Mouse (Mus musculus) cerebellum, adult 8-10 months (tissue): ENCODE data around the gene Mob3a.
"Not testable (repeated sequence)": the region's sequence is repeated elsewhere in the genome, so short reads cannot be mapped to it uniquely, and the experiment has no call there.

Experiments used
- DNase-seq: peaks from one replicate; pipeline ENCODE4 v3.0.0; 2022

Mob3a gene

DNA sequence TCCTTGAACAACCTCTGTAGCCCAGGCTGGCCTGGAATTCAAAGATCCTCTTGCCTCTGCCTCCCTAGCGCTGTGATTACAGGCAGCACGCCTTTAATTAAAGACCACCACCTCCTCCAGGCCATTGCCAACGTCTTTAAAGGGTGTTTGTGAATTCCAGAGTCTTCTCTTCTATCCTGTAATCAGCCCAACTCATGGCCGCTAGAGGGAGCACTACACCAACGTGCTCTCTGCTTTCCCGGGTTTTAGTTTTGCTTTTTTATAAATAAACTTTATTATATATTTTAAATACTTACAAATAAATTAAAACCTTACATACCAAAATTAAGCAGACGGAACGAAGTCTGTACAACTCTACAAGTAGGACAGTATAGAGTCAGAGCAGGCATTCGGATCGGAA, 42.6 kb downstream of the Mob3a start:
- peak; percentile 79 for DNase-seq

DNA sequence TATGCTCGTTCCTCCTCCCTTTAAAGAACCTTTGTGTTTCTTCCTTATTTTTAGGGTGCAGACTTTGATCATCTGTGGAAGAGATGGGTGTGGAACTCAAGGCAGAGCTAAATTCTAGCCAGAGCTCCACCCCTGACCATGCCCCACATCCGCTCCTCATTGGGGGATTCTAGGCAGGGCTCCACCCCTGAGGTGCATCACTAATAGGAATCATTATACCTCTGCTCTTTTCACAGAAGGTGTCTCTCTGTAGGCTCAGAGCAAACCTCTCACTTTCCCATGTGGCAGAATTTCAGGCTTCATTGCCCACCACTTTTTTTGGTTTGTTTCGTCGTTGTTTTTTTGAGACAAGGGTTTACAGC, 43.0 kb downstream of the Mob3a start:
- DNase-seq = no peak

DNA sequence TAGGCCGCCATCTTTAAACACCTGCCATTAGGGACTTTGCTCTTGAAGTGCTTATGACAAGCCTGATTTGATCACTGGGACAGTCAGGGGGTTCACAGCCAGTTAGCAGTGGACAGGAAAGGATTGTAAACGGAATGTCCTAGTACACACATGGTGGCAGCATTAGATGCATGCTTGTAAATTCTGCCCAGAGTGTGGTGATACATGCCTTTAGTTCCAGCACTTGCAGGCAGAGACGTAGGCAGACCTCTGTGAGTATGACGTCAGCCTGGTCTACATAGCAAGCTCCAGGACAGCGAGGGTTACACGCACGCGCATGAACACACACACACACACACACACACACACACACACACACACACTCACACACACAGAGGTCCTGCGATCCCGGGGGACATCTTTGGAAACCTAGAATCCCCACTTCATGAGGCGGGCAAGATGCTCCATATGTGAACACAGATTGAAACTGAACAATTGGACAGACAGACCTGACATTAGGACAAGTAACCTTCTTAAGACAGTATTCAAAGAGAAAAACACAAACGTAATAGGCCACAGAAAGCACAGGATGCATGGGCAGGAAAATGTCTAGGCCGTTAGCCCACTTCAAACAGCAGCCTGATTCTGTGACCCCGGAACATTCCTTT, 43.5 kb downstream of the Mob3a start:
- no peak for DNase-seq

DNA sequence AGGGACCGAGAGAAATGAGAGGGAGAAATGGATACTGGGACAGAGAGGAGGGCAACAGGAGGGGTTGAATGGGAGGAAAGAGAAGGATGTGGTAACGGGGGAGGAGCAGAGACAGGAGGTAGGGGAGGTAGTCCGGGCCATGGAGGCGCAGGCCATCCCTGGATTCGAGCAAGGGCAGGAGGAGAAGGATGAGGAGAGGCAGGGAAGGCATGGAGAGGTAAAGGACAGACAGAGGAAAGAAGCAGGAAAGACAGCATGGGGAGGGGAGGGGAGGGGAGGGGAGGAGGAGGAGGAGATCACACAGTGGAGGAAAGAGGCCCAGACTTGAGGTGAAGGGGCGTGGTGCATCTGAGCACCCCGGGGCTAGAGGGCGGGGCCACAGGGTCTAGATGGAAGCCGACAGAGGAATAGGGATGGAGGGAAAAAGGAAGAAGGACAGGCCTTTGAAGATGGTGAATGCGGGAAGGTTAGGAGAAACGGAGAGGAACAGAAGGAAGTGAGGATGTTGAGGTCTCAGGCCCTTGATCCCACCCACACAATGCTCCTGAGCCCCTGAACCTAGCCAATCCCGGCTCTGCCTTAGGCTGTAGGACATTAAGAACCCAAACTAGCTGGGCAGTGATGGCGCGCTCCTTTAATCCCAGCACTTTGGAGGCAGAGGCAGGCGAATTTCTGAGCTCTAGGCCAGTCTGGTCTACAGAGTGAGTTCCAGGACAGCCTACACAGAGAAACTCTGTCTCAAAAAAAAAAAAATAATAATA, 44.7 kb downstream of the Mob3a start, which contains the start of gene Btbd2:
Btbd2 (minus strand) TSS at position 209 of the 761 bp plus-strand sequence.
- DNase-seq = no peak

DNA sequence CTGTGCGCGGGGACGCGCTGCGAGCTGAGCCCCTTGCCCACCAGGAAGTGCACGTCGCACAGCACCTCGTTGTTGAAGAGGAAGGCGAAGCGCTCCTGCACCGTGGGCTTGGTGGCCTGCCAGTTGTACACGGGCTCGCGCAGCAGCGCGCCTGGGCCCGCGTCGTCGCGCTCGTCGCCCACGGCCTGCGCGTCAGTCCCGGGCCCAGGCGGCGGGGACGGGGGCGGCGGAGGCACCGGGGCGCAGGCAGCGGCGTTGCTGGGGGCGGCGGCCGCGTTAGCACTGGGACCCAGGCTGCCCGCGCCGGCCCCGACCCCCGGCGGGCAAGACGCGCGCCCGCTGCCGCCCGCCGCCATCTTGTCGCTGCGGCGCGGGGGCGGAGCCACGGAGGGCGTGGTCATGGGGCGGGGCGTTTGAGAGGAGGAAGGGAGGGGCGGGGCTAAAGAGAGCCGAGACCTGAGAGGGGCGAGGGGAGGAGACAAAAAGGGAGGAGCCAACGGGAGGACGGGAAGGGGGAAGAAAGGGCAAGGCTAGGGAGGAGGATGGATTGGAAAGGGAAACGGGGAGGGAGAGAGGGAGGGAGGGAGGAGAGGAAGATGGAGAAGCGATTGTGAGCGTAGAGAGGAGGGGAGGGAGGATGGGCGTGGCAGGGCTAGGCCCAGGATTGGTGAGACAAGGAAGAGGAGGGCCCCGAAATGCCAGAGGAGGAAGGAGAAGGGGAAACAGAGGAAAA, 45.5 kb downstream of the Mob3a start:
- peak; percentile 97 for DNase-seq

DNA sequence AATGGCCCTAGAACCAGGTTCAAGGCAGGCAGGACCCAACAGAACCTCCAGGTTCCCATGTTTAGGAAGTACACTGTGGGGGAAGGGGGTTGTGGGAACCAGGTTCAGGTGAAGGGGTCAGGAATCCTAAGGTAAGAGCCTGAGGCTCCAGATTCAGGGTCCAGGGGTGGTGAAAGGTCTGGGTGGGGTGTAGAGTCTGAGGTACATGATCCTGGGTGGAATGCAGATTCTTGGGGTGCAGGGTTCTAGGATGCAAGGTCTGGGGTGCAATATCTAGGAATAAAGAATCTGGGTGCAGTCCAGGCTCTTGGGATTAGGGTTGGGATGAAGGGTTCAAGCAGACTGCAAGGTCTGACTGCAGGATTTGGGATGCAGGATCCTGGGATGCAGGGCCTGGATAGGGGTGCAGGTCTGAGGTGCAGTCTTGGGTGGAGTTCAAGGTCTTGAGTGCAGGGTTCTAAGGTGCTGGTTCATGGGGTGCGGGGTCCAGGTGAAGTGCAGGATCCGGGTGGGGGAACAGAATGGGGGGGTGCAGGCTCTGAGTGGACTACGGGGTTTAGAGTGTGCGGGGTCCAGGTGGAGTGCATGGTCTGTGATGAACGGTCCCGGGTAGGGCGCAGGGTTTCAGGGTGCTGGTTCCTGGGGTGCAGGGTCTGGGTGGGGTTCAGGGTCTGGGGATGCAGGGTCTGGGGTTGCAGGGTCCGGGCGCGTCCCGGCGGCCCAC, 46.2 kb downstream of the Mob3a start:
- no peak for DNase-seq

DNA sequence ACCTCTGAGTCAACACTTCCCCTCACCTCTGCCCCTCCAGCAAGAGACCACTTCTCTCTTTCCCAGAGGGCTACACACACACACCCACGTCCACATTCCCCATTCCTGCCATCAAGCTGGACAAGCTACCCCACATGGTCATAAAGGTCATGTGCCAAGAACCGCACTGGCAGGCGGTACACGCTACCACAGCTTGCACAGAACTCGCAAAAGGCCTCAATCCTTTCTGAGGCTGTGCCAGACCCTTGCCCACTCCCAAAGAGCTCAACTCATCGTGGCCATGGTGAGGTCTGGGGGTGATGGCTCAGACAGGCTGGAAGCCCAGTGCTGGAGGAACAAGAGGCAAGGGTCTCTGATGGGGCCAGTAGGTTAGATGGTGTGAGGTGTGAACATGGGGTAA, 46.9 kb downstream of the Mob3a start:
- DNase-seq = no peak

DNA sequence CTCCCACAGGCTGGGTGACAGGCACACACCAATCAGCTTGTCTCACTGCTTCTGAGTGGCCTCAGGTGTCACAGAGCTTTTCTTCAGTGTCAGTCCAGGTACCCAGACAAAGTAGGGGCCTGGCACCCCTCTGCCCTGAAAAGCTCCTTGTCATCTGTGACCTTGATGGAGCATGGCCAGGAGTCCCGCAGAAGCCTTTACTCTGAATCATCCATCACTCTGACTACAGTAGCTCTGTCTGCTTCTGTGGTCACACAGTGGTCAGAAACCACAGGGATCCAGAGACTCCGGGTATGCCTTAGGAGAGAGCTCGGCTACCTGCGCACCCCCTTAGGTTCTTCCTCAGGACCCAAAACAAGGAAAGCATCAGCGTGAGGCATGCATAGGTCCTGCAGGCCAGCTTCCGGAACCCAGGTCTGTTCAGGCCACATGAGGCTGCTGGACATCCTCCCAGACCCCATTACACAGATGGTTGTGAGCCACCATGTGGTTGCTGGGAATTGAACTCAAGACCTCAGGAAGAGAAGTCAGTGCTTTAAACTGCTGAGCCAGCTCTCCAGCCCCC, 48.5 kb downstream of the Mob3a start:
- no peak for DNase-seq

DNA sequence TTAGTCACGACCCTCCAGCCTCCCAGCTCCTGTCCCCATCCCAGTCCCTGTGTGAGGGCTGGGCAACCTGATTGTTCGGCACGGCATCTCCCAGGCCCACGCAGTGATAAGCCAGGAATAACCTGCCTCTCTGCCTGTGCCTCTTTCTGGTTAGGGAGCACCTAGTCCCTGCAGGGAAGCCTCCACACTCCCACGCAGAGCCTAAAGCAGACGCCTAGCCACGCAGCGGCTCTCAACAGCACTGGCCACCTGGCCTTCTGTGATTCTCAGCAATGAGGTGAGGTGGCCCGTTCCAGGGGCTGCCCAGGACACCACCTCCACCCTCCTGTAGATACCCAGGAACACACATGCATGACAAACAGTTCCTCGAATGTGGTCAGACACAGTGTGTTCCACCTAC, 51.4 kb downstream of the Mob3a start:
- no peak for DNase-seq

DNA sequence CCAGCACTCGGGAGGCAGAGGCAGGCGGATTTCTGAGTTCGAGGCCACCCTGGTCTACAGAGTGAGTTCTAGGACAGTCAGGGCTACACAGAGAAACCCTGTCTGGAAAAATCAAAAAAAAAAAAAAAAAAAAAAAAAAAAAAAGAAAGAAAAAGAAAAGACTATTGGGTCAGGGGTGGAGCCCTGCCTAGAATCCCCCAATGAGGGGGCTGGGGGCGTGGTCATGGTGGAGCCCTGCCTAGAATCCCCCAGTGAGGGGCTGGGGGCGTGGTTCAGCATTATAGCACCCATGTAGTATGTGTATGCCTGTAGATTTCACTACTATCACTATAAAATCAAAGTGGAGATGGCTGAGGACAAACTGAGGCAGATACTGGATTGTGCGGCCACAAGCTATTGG, 51.9 kb downstream of the Mob3a start:
- DNase-seq = not testable (repeated sequence)

DNA sequence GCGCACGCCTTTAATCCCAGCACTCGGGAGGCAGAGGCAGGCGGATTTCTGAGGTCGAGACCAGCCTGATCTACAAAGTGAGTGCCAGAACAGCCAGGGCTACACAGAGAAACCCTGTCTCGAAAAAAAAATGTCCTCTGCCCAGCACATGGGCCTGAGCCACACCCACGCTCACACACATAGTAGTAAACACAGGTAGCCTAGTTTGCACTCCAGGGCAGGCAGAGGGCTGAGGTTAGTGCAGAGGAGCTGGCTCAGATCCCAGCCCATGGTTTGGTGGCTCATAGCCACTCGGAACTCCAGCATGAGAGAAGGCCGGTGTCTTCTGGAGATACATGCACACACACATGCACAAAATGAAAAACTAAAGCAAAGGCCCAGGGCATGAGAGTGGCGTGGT, 54.8 kb downstream of the Mob3a start:
- DNase-seq = no peak

DNA sequence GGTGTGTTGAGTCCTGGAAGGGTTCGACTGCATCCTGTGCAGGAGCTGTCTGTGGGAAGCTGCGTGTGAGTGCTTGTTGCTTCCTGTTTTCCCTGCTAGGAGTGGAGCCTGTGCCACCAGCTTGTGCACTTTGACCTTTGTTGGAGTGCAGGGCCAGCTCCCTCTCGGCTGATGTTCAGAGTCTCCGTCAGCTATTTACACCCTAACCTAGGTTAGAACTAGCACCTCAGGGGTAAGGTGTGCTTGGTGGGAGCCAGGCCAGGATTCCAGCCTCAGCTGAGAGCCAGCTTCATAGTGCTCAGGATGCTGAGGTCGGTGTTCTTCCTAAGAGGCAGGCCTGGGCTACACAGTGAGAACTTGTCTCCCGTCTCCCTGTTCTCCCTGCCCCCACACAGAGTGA, 66.4 kb downstream of the Mob3a start:
- DNase-seq = no peak
